Mouse (Mus musculus) cortical plate, adult 2 months (tissue): ENCODE data around the gene Grn.

Experiments
- CTCF ChIP-seq: fragments of 200-500 bp; IDR thresholded peaks from 2 replicates; pipeline ENCODE4 v1.5.1; 2011; ENCODE audit warnings: mild to moderate bottlenecking, control low read depth, low read length; ENCODE audit not compliant: insufficient read depth; ENCODE audit errors: extremely low read depth
- POLR2A ChIP-seq: fragments of 200-500 bp; IDR thresholded peaks from 2 replicates; pipeline ENCODE4 v1.6.1; 2011; ENCODE audit warnings: mild to moderate bottlenecking, low read length, control low read depth; ENCODE audit not compliant: insufficient read depth; ENCODE audit errors: extremely low read depth

DNA sequence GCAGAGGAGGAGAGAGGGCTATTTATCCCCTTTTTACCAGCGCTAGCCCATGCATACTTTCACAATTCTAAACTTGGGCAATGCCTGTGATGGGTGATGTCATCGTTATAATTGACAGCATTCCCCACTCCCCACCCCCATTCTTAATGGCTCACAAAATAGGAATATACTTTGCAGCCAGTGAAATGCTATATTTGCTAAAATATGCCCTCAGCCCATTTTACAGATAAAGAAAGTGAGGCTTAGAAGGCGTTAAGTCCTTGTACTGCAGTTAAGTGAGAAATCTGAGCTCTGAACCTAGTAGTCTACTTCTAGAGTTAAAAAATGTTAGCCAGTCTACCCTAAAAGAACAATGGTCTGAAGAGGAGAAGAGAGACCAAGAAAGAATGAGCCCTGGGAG, 14.2 kb downstream of the Grn start:
- TF ChIP-seq CTCF (no peak), POLR2A (no peak)
